ENCODE assay signal across 8 mouse cellular contexts in genomic region chr7:3390413-3391080, GRCm38 (mm10). TPM values are rescaled to one million over a fixed set of nuclear protein-coding genes. Genes with fewer than 3 reads are reported as not detected.
A peak's percentile ranks its signal among the peaks of the same experiment; 100 is the strongest.
DNase-seq lines count a peak whose midpoint lies in the region; ATAC-seq lines count a peak whose summit lies in the region.

TSS of gene Cacng8 (plus strand) at chr7:3390683.

- peak within 1 kb of the TSS; percentile 26 for H3K4me3 ChIP-seq in forebrain, embryonic 11.5 days (ENCODE audit: low read depth, low read length)
- peak within 1 kb of the TSS; percentile 51 for H3K4me3 ChIP-seq in neural tube, embryonic 14.5 days (ENCODE audit: low read depth, low read length)

- 0% methylated on average over 7 of the region's 7 CpGs for WGBS in forebrain, embryonic 11.5 days
- WGBS in neural tube, embryonic 14.5 days, result 0% methylated on average over 7 of the region's 7 CpGs

- H3K27ac ChIP-seq in forebrain, embryonic 11.5 days (ENCODE audit: low read depth, low read length), result peak within 1 kb of the TSS; percentile 46
- no peak within 1 kb of the TSS for H3K27ac ChIP-seq in neural tube, embryonic 14.5 days (ENCODE audit: low read depth, low read length)

- H3K9me3 ChIP-seq in forebrain, embryonic 11.5 days (ENCODE audit: control insufficient read depth, low read length), result no peaks in the 10 kb centered on the region
- H3K9me3 ChIP-seq in neural tube, embryonic 14.5 days (ENCODE audit: control insufficient read depth, low read length), result no peaks in the 10 kb centered on the region

- H3K27me3 ChIP-seq in forebrain, embryonic 11.5 days (ENCODE audit: control insufficient read depth, insufficient read depth, low read length), result no peaks in the 10 kb centered on the region
- H3K27me3 ChIP-seq in neural tube, embryonic 14.5 days (ENCODE audit: control insufficient read depth, insufficient read depth, low read length), result no peaks in the 10 kb centered on the region

- H3K4me1 ChIP-seq in forebrain, embryonic 11.5 days (replicated peaks; ENCODE audit: control insufficient read depth, insufficient read depth, low read length), result peaks cover 4% of the 10 kb centered on the region; the same call in 1 of the 2 replicates
- peaks cover 17% of the 10 kb centered on the region; the same call in 1 of the 2 replicates for H3K4me1 ChIP-seq in neural tube, embryonic 14.5 days (ENCODE audit: control insufficient read depth, insufficient read depth, low read length)

- ATAC-seq in forebrain, embryonic 11.5 days (replicated peaks; ENCODE audit: low FRiP score), result peak; percentile 40
- peak; percentile 33; the same call in 1 of the 2 replicates for ATAC-seq in neural tube, embryonic 14.5 days (ENCODE audit: low read depth)

- peak within 1 kb of the TSS; percentile 53 for H3K4me2 ChIP-seq in forebrain, embryonic 11.5 days (ENCODE audit: low read depth, low read length, severe bottlenecking)
- peak within 1 kb of the TSS; percentile 74 for H3K4me2 ChIP-seq in neural tube, embryonic 14.5 days (ENCODE audit: low read depth, low read length)

- H3K9ac ChIP-seq in forebrain, embryonic 11.5 days (ENCODE audit: low read length), result peak within 1 kb of the TSS; percentile 60
- peak within 1 kb of the TSS; percentile 54; the same call in 1 of the 2 replicates for H3K9ac ChIP-seq in neural tube, embryonic 14.5 days (replicated peaks; ENCODE audit: low read depth, low read length)

- no peaks in the 10 kb centered on the region; the same call in 1 of the 2 replicates for H3K36me3 ChIP-seq in forebrain, embryonic 11.5 days (ENCODE audit: control insufficient read depth, insufficient read depth, low read length)
- H3K36me3 ChIP-seq in neural tube, embryonic 14.5 days (ENCODE audit: control insufficient read depth, insufficient read depth, low read length), result peaks cover 6% of the 10 kb centered on the region; the same call in 1 of the 2 replicates

- no peak for DNase-seq in left cerebral cortex, adult 18-20 months (ENCODE audit: low spot score in 2 of 2)
- DNase-seq in left cerebral cortex, adult 11 months (ENCODE audit: low spot score), result no peak
- DNase-seq in forebrain, embryonic 11.5 days (ENCODE audit: low spot score), result peak; percentile 71
- DNase-seq in layer of hippocampus, postnatal 14 days (ENCODE audit: low spot score in 2 of 2), result peak in 1 of 2 experiments; percentile 48
- DNase-seq in ovary, postnatal 36 days (ENCODE audit: low spot score), result no peak
- DNase-seq in ovary, adult 18-20 months (ENCODE audit: low spot score), result no peak
- DNase-seq in cerebellum, adult 18-20 months, result no peak

RNA-seq across cellular contexts. Expression of gene Cacng8, which starts in this region (rescaled TPM):
- total RNA-seq in left cerebral cortex, adult 18-20 months (2021), result 100 to 1,000 TPM; 166 TPM
- 7.9 and 9.3 TPM in 2 replicates for polyA plus RNA-seq in forebrain, embryonic 11.5 days (2014; fragmentation: Nextera tagmentation; extraction: Ambion mirVana)
- 100 to 1,000 TPM; 388 to 402 TPM for total RNA-seq in layer of hippocampus, postnatal 14 days (2021)
- 12.9 and 13.5 TPM in 2 replicates for polyA plus RNA-seq in neural tube, embryonic 14.5 days (2014; fragmentation: Nextera tagmentation; extraction: Ambion mirVana)
